Mouse (Mus musculus) bone marrow macrophage, adult 2 months (primary cell): ENCODE data around the gene Elmsan1.

Experiments
- CTCF ChIP-seq: IDR thresholded peaks from 2 replicates; pipeline ENCODE4 v1.5.1; 2012; ENCODE audit warnings: low read depth, mild to moderate bottlenecking, low read length, moderate library complexity
- POLR2A ChIP-seq: IDR thresholded peaks from 2 replicates; pipeline ENCODE4 v1.6.1; 2012; ENCODE audit warnings: mild to moderate bottlenecking, low read depth, low read length, borderline replicate concordance

GRCm38 (mm10) chr12:84172862-84173261, 45.8 kb downstream of the Elmsan1 start:
- no peak for TF ChIP-seq POLR2A
- no peak for TF ChIP-seq CTCF
